Mouse (Mus musculus) frontal cortex, adult (tissue): ENCODE results near the gene Bnip3.

Source experiments
- ATAC-seq: cut with Nextera tagmentation; 2 replicates; pipeline ENCODE4 v1.9.2; 2017; ENCODE audit warnings: mild to moderate bottlenecking, moderate library complexity, mixed read lengths; ENCODE audit not compliant: low TSS enrichment

The Bnip3 gene

DNA sequence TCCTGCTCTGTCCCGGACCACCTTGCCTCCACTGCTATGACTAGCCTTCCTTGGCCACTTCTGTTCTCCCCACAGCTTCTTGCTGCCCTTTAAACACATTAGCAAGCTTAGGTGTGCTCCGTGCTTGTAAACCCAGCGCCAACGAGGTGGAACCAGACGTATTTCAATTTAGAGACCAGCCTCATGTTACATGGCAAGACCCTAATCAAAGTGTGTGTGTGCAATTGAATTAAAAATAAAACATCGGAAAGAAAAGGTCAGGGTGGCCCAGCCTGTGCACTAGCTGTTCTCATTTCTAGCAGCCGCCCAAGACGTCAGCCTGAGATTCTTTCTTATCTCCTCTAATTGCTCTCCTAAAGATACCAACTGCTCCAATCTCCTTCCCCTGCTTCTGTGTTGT, 64.2 kb downstream of the Bnip3 start:
- ATAC-seq = no peak

DNA sequence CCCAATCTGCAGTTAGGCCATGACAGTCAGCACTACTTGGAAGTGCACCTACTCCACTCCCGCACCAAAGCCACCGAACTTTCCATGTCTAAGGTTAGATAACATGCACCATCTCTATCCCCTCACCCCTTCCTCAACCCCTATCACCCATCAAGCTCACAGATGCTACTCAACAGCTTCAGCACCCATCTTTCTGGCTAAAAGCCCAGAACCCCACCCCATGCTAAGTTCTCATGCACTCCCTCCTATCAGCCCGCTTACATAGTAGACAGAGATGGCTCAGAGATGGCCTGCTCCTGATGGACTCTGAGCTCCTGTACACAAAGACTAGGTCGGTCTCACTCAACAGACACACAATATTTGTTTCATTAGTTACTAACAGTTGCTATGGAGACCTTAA, 65.9 kb downstream of the Bnip3 start:
- no peak for ATAC-seq

DNA sequence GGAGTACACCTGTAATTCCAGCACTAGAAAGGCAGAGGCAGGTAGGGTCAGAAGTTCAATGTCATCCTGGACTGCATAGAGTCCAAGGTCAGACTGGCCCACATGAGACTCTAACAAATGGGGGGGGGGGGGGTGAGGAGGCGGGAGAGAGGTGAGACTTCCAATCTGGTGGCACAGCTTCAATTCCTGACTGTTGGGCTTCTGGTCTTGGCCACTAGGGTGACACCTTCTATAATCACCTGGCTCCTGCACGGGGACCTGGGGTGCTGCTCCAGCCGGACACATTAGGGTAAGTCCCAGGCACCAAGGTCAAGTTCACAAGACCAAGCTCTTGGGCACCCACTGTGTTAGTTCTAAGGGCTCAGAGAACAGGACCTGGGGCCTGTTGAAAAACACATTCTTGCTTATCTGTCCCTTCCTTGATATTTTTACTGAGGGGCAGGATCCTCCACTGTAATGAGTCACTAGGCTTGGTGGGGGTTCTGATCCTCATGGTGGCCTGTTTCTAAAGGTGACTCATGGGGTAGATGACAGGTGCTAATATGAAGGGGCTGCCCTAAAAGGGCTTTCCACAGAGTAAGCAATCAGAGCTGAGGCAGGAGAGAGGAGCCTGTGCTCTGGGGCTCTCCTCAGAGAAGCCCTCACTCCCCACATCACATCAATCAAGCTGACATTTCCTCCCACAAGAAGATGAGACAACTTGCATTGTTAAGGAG, 67.7 kb downstream of the Bnip3 start:
- no peak for ATAC-seq
